Mouse (Mus musculus) myocyte (in vitro differentiated cells): Measurements from ENCODE around the gene Calr4. TPM values are rescaled to one million over a fixed set of nuclear protein-coding genes. Genes with fewer than 3 reads are reported as not detected.

ENCODE experiments used
- H3K27me3 ChIP-seq: one replicate; pipeline ENCODE4 v1.6.1; 2011; ENCODE audit not compliant: control insufficient read depth, insufficient read depth, insufficient read length
- H3K36me3 ChIP-seq: one replicate; pipeline ENCODE4 v1.6.1; 2011; ENCODE audit not compliant: control insufficient read depth, insufficient read depth
- H3K4me2 ChIP-seq: one replicate; pipeline ENCODE4 v1.6.1; 2011; ENCODE audit warnings: low read depth, control low read depth
- H3K4me3 ChIP-seq: one replicate; pipeline ENCODE4 v1.5.1; 2011; ENCODE audit warnings: mild to moderate bottlenecking, control low read depth, moderate library complexity
- H3K79me2 ChIP-seq: one replicate; pipeline ENCODE4 v1.6.1; 2011; ENCODE audit not compliant: control insufficient read depth, insufficient read depth
- H3ac ChIP-seq: one replicate; pipeline ENCODE4 v1.6.1; 2011; ENCODE audit not compliant: control insufficient read depth, insufficient read length
- CEBPB ChIP-seq: IDR thresholded peaks from 2 replicates; pipeline ENCODE4 v1.6.1; 2011; ENCODE audit warnings: mild to moderate bottlenecking, moderate library complexity; ENCODE audit not compliant: poor library complexity, insufficient read depth, severe bottlenecking
- E2F4 ChIP-seq: IDR thresholded peaks from one replicate; pipeline ENCODE4 v1.6.1; 2011; ENCODE audit warnings: mild to moderate bottlenecking, control low read depth, moderate library complexity; ENCODE audit not compliant: insufficient read depth
- MAX ChIP-seq: IDR thresholded peaks from one replicate; pipeline ENCODE4 v1.6.1; 2011; ENCODE audit warnings: low read depth, mild to moderate bottlenecking, control low read depth
- MYOD1 ChIP-seq, 3 experiments: IDR thresholded peaks; one replicate each; pipeline ENCODE4 v1.6.1; 2011; ENCODE audit warnings: control low read depth in 2 of 3, low read depth in 2 of 3, mild to moderate bottlenecking in 2 of 3, moderate library complexity in 1 of 3; ENCODE audit not compliant: insufficient read length in 2 of 3, control insufficient read depth in 1 of 3
- MYOG ChIP-seq, 3 experiments: IDR thresholded peaks; one replicate each; pipeline ENCODE4 v1.6.1; 2011; ENCODE audit warnings: control low read depth in 2 of 3, low read depth in 2 of 3, mild to moderate bottlenecking in 2 of 3; ENCODE audit not compliant: insufficient read length in 2 of 3, control insufficient read depth in 1 of 3, insufficient read depth in 1 of 3
- POLR2A ChIP-seq: IDR thresholded peaks from one replicate; pipeline ENCODE4 v1.6.1; 2011; ENCODE audit warnings: low read depth, mild to moderate bottlenecking, control low read depth, moderate library complexity; ENCODE audit not compliant: insufficient read length
- POLR2AphosphoS2 ChIP-seq: IDR thresholded peaks from one replicate; pipeline ENCODE4 v1.6.1; 2011; ENCODE audit warnings: low read depth, control low read depth; ENCODE audit not compliant: insufficient read length
- REST ChIP-seq: IDR thresholded peaks from one replicate; pipeline ENCODE4 v1.6.1; 2011; ENCODE audit warnings: mild to moderate bottlenecking, control low read depth, moderate library complexity; ENCODE audit not compliant: insufficient read depth, insufficient read length
- SRF ChIP-seq: IDR thresholded peaks from one replicate; pipeline ENCODE4 v1.6.1; 2011; ENCODE audit warnings: low read depth; ENCODE audit not compliant: control insufficient read depth, insufficient read length
- TCF12 ChIP-seq: IDR thresholded peaks from one replicate; pipeline ENCODE4 v1.6.1; 2011; ENCODE audit warnings: mild to moderate bottlenecking, control low read depth; ENCODE audit not compliant: poor library complexity, insufficient read depth, severe bottlenecking
- TCF3 ChIP-seq: IDR thresholded peaks from one replicate; pipeline ENCODE4 v1.6.1; 2011; ENCODE audit warnings: low read depth, control low read depth; ENCODE audit not compliant: insufficient read length
- USF1 ChIP-seq: IDR thresholded peaks from one replicate; pipeline ENCODE4 v1.6.1; 2011; ENCODE audit warnings: low read depth, mild to moderate bottlenecking, control low read depth, moderate library complexity
- polyA plus RNA-seq: library from polyadenylated mRNA; unstranded; fragments of >200 nt; fragmentation: generic; extraction: Trizol; gene quantifications from one replicate; pipeline ENCODE4 v1.2.1, GENCODE M21; 2012; ENCODE audit warnings: missing spikeins

Gene Calr4
- polyA plus RNA-seq, 1 experiment, result 0.34 TPM

GRCm38 (mm10) chr4:109220441-109220940, 13.8 kb upstream of the Calr4 start:
- H3K36me3 ChIP-seq, result no peaks in the 10 kb centered on the region
- no peak overlapping the region for H3ac ChIP-seq
- H3K79me2 ChIP-seq, result no peaks in the 10 kb centered on the region
- H3K4me2 ChIP-seq, result no peak overlapping the region
- no peak overlapping the region for H3K4me3 ChIP-seq
- no peak for TF ChIP-seq POLR2A
- no peak for TF ChIP-seq USF1
- TF ChIP-seq MYOG (IDR thresholded peaks at IDR 0.05; ENCODE audit: control insufficient read depth in 1 of 3, insufficient read depth in 1 of 3, insufficient read length in 2 of 3, low read depth in 2 of 3), result no peak
- no peak for TF ChIP-seq MYOD1 (IDR thresholded peaks at IDR 0.05; ENCODE audit: control insufficient read depth in 1 of 3, insufficient read length in 2 of 3, low read depth in 2 of 3)
- no peaks in the 10 kb centered on the region for H3K27me3 ChIP-seq

GRCm38 (mm10) chr4:109222001-109222400, 12.3 kb upstream of the Calr4 start:
- Histone ChIP-seq H3ac (no peak overlapping the region), H3K27me3 (no peaks in the 10 kb centered on the region), H3K4me3 (no peak overlapping the region), H3K79me2 (no peaks in the 10 kb centered on the region), H3K4me2 (no peak overlapping the region), H3K36me3 (no peaks in the 10 kb centered on the region)
- no peak for TF ChIP-seq MYOG (IDR thresholded peaks at IDR 0.05; ENCODE audit: control insufficient read depth in 1 of 3, insufficient read depth in 1 of 3, insufficient read length in 2 of 3, low read depth in 2 of 3)

- Histone ChIP-seq H3K4me3 (no peak overlapping the region), H3K4me2 (peak overlapping the region; percentile 62), H3K27me3 (no peaks in the 10 kb centered on the region), H3ac (no peak overlapping the region), H3K36me3 (no peaks in the 10 kb centered on the region), H3K79me2 (no peaks in the 10 kb centered on the region)
- no peak for TF ChIP-seq E2F4
- peak in 1 of 3 experiments; percentile 61 for TF ChIP-seq MYOG (IDR thresholded peaks at IDR 0.05; ENCODE audit: control insufficient read depth in 1 of 3, insufficient read depth in 1 of 3, insufficient read length in 2 of 3, low read depth in 2 of 3)
Observed at GRCm38 (mm10) chr4:109224762-109225552, 9.3 kb upstream of the Calr4 start.

- H3ac ChIP-seq, result no peak overlapping the region
- no peaks in the 10 kb centered on the region for H3K79me2 ChIP-seq
- peak overlapping the region; percentile 62 for H3K4me2 ChIP-seq
- TF ChIP-seq TCF12, result no peak
- TF ChIP-seq POLR2A, result no peak
- TF ChIP-seq MAX, result no peak
- TF ChIP-seq USF1, result no peak
- no peak for TF ChIP-seq MYOD1 (IDR thresholded peaks at IDR 0.05; ENCODE audit: control insufficient read depth in 1 of 3, insufficient read length in 2 of 3, low read depth in 2 of 3)
- no peak for TF ChIP-seq POLR2AphosphoS2
- no peak for TF ChIP-seq MYOG (IDR thresholded peaks at IDR 0.05; ENCODE audit: control insufficient read depth in 1 of 3, insufficient read depth in 1 of 3, insufficient read length in 2 of 3, low read depth in 2 of 3)
- TF ChIP-seq TCF3, result no peak
- no peak for TF ChIP-seq E2F4
- no peak for TF ChIP-seq CEBPB
- no peak for TF ChIP-seq REST
- TF ChIP-seq SRF, result no peak
- no peaks in the 10 kb centered on the region for H3K36me3 ChIP-seq
- no peaks in the 10 kb centered on the region for H3K27me3 ChIP-seq
- H3K4me3 ChIP-seq, result no peak overlapping the region
Observed at GRCm38 (mm10) chr4:109225606-109226005, 8.7 kb upstream of the Calr4 start.

DNA sequence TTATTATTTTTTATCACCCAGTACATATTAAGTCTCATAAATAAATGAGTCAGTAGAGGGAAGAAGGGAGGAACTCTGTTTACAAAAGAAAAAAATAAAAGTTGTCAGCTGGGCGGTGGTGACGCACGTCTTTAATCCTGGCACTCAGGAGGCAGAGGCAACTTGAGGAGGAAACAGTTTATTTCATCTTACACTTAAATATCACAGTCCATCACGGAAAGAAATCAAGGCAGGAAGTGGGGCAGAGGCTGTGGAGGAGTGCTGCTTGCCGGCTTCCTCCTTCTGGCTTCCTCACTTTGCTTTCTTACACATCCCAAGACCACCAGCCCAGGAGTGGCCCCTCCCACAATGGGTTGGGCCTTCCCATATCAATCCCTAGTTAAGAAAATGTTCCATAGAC, 8.2 kb upstream of the Calr4 start:
- H3K36me3 ChIP-seq, result no peaks in the 10 kb centered on the region
- TF ChIP-seq TCF12 (no peak), E2F4 (no peak), MAX (no peak), POLR2A (no peak), SRF (no peak), USF1 (no peak)
- H3K27me3 ChIP-seq, result no peaks in the 10 kb centered on the region
- no peak overlapping the region for H3K4me3 ChIP-seq
- H3ac ChIP-seq, result no peak overlapping the region
- H3K4me2 ChIP-seq, result peak overlapping the region; percentile 62
- no peaks in the 10 kb centered on the region for H3K79me2 ChIP-seq
